Mouse (Mus musculus): Measurements from ENCODE around the gene Mast3. TPM values are rescaled to one million over a fixed set of nuclear protein-coding genes. Genes with fewer than 3 reads are reported as not detected.

Gene Mast3
- polyA plus RNA-seq, 1 experiment = 4.8 TPM

DNA sequence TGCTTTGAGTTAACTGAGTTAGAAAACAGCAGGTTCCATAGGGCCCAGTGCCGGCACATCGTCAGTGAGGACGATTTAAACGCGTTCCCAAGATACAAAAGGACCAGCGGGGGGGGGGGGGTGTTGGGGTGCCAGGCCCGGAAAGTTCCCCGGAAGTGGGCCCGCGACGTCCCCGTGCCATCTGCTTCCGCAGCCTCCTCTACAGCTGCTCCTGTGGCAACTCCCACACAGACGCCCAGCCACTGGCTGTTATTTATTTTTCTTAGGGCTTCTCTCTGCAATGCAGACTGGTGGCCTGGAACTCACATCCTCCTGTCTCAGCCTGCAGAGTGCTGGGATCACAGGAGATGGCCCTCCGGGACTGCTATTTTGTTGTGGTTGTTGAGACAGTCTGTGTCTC lies 3.7 kb downstream of the Mast3 start:
- Histone ChIP-seq H3K4me1 (ENCODE audit: control insufficient read depth) (peaks cover 66% of the 10 kb centered on the region), H3K9me3 (ENCODE audit: control insufficient read depth, low read length) (no peaks in the 10 kb centered on the region; the same call in 1 of the 2 replicates), H3K27me3 (ENCODE audit: control insufficient read depth) (peaks cover 60% of the 10 kb centered on the region), H3K4me3 (replicated peaks) (no peak overlapping the region), H3K36me3 (ENCODE audit: control insufficient read depth) (no peaks in the 10 kb centered on the region)
- no peak for TF ChIP-seq TAL1 (IDR thresholded peaks at IDR 0.05; ENCODE audit: low read length)
- no peak for TF ChIP-seq GATA1 (IDR thresholded peaks at IDR 0.05; ENCODE audit: low read length)

DNA sequence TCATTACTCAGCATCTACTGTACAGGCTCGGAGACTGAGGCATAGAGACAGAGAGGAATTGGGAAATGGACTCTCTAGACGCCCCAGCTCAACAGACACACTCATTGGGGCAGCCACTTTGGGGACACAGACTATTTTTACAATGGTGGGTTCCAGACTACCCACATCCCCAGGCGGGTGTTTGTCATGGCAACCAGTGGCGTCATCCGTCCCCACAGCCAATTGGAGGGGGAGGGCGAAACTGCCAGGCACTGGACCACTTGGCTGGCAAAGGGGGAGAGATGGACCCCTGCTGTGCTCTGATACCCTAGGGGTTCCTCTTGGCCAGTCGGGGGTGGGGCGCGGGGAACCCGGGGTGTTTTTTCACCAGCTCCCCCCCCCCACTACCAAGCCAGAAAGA lies 4.2 kb downstream of the Mast3 start:
- TF ChIP-seq GATA1 (IDR thresholded peaks at IDR 0.05; ENCODE audit: low read length) (no peak), TAL1 (IDR thresholded peaks at IDR 0.05; ENCODE audit: low read length) (no peak)
- Histone ChIP-seq H3K4me1 (ENCODE audit: control insufficient read depth) (peaks cover 66% of the 10 kb centered on the region), H3K9me3 (ENCODE audit: control insufficient read depth, low read length) (no peaks in the 10 kb centered on the region; the same call in 1 of the 2 replicates), H3K4me3 (replicated peaks) (no peak overlapping the region), H3K36me3 (ENCODE audit: control insufficient read depth) (no peaks in the 10 kb centered on the region), H3K27me3 (ENCODE audit: control insufficient read depth) (peaks cover 62% of the 10 kb centered on the region)

DNA sequence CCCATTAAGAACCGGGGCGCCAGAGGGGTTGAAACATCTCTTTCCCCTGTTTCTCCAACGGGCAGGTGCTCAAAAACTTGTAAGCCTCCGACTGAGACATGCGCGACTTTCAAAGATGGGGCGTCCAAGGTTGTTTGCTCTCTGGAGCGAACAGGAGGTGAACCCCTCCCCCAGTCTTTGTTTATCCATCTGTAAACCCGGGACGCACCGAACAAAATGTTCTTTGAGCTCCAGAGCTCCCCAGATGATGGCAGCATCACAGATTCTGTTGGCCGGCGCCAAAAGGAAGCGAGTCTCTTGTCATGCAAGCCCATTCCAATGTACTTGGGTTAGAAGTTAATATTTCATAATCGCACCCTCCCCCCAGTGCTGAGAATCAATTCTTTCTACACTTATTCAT lies 6.6 kb downstream of the Mast3 start:
- Histone ChIP-seq H3K4me1 (ENCODE audit: control insufficient read depth) (peaks cover 60% of the 10 kb centered on the region), H3K4me3 (replicated peaks) (no peak overlapping the region), H3K27me3 (ENCODE audit: control insufficient read depth) (peaks cover 78% of the 10 kb centered on the region), H3K36me3 (ENCODE audit: control insufficient read depth) (no peaks in the 10 kb centered on the region), H3K9me3 (ENCODE audit: control insufficient read depth, low read length) (no peaks in the 10 kb centered on the region; the same call in 1 of the 2 replicates)
- TF ChIP-seq GATA1 (IDR thresholded peaks at IDR 0.05; ENCODE audit: low read length) = no peak
- TF ChIP-seq TAL1 (IDR thresholded peaks at IDR 0.05; ENCODE audit: low read length) = no peak

DNA sequence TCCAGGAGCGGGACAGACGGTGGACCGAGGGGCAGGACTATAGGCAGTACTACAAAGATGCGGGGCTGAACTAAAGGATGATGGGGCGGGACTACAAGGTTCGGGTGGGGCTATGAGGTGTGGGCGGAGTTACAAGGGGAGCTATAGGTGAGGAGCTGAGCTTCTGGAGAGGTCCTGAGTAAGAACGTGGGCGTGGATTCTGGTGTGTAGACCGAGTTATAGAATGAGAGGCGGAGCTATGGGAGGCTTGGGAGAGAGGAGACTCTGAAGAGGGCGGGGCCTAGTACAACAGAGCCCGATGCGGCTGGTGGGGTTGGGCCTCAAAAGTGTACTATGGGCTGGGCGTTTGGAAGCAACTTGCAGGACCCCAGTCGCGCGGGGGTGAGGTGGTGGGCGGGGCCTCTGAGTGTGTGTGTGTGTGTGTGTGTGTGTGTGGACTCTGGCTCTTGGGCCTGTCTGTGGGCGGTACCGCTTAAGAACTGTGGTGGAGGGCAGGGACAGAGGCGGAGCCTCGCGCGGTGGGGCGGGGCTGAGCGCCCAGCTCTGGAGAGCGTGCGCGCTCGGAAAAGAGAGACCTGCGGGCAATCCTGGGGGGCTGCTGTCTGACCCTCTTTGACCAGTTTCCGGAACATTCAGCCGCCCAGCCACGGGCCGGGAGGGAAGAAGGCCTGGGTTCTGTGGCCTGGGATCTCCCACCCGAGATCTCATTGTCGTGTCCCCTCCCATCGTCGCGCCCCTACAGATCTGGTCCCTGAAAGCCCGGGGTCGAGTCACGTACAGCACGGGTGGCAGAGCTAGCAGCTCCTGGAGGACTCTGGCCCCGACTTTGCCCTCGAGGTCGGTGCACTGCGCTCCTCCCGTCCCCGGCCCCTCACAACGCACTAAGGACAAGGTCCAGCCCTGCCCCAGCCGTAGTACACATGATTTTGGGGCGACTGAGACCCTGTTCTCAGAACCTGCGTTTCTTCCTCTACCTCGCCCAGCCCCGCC lies 7.5 kb downstream of the Mast3 start:
- peaks cover 62% of the 10 kb centered on the region for H3K4me1 ChIP-seq (ENCODE audit: control insufficient read depth)

DNA sequence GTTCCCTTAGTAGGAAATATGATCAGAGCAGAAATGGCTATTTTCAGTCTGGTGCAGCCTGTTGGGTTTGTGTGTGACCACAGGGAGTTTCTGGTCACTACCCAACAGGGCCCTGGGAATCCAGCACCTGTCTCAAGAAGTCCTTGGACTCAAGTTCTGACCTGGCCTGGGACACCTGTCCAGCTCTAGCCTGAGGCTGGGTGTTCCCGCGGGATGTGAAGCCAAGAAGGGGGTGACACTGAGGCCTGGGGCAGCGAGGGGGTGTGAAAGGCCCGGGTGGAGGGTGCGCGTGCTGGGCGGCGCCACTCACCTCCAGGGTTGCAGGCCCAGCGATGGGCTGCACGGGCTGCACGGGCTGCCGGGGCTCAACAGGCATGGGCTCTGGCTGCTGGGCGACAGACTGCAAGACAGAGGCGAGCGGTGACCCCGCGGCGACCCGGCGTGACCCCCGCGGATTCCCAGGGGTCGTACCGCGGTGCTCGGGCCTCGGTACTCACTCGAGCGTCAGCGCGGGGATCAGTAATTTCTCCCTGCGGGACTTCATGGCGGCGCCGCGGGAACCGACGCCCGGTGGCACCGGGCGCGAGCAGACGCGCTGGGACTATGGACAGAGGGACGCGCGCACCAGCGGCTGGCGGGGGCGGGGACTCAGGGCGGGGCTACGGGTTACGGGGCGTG lies 8.3 kb downstream of the Mast3 start:
- peaks cover 78% of the 10 kb centered on the region for H3K27me3 ChIP-seq (ENCODE audit: control insufficient read depth)
- no peaks in the 10 kb centered on the region for H3K36me3 ChIP-seq (ENCODE audit: control insufficient read depth)
- H3K9me3 ChIP-seq (ENCODE audit: control insufficient read depth, low read length) = peaks cover 7% of the 10 kb centered on the region
- peaks cover 63% of the 10 kb centered on the region for H3K4me1 ChIP-seq (ENCODE audit: control insufficient read depth)
- H3K4me3 ChIP-seq (replicated peaks) = peak overlapping the region; percentile 68
- TF ChIP-seq GATA1 (IDR thresholded peaks at IDR 0.05; ENCODE audit: low read length) (no peak), TAL1 (IDR thresholded peaks at IDR 0.05; ENCODE audit: low read length) (no peak)

More for the DNA sequence above, 7.5 kb downstream of the Mast3 start:
- Histone ChIP-seq H3K9me3 (ENCODE audit: control insufficient read depth, low read length) (peaks cover 6% of the 10 kb centered on the region), H3K4me3 (replicated peaks) (peak overlapping the region; percentile 68), H3K27me3 (ENCODE audit: control insufficient read depth) (peaks cover 81% of the 10 kb centered on the region), H3K36me3 (ENCODE audit: control insufficient read depth) (no peaks in the 10 kb centered on the region)
- TF ChIP-seq TAL1 (IDR thresholded peaks at IDR 0.05; ENCODE audit: low read length) = no peak
- TF ChIP-seq GATA1 (IDR thresholded peaks at IDR 0.05; ENCODE audit: low read length) = no peak

DNA sequence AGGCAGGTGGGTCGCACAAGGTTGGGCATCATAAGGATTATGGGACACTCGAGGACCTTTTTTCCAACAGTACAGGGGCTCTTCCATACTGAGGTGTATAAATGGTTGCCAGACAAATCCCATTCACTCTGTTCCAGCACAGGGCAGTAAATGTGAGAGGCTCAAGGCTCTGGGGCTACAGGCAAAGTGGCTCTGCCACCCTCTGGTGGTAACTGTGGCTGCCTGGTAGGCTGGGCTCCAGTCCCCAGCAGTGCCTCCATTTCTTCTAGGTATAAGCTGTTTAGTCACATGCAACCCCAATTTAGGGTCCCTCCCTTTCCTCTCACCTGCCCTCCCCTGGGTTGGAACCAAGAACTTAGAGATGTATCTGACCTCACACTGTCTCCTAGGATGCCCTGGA lies 9.5 kb downstream of the Mast3 start:
- Histone ChIP-seq H3K9me3 (ENCODE audit: control insufficient read depth, low read length) (peaks cover 7% of the 10 kb centered on the region), H3K27me3 (ENCODE audit: control insufficient read depth) (peaks cover 69% of the 10 kb centered on the region), H3K4me1 (ENCODE audit: control insufficient read depth) (peaks cover 75% of the 10 kb centered on the region), H3K4me3 (replicated peaks) (no peak overlapping the region), H3K36me3 (ENCODE audit: control insufficient read depth) (no peaks in the 10 kb centered on the region)
- TF ChIP-seq TAL1 (IDR thresholded peaks at IDR 0.05; ENCODE audit: low read length) = no peak
- TF ChIP-seq GATA1 (IDR thresholded peaks at IDR 0.05; ENCODE audit: low read length) = no peak

DNA sequence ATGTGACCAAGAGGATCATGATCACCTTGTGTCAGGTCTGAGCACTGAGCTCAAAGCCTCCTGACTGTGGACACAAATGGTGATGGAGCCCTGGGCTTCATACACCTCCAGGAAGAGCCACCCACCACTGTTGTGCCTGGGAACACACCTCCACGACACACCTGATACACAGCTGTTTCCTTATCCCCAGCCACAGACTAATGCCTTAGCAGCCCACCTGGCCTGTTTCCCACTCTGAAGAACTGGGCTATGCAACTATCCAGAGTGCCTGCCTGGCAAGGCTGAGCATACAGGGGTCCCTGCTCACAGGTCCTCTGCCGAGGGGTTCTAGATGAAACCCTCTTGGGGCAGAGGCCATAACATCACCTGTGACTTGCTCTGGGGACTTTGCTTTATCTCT lies 10.6 kb downstream of the Mast3 start:
- H3K36me3 ChIP-seq (ENCODE audit: control insufficient read depth) = peaks cover 7% of the 10 kb centered on the region
- no peak overlapping the region for H3K4me3 ChIP-seq (replicated peaks)
- peaks cover 7% of the 10 kb centered on the region for H3K9me3 ChIP-seq (ENCODE audit: control insufficient read depth, low read length)
- H3K27me3 ChIP-seq (ENCODE audit: control insufficient read depth) = peaks cover 57% of the 10 kb centered on the region
- TF ChIP-seq TAL1 (IDR thresholded peaks at IDR 0.05; ENCODE audit: low read length) = no peak
- no peak for TF ChIP-seq GATA1 (IDR thresholded peaks at IDR 0.05; ENCODE audit: low read length)
- peaks cover 81% of the 10 kb centered on the region for H3K4me1 ChIP-seq (ENCODE audit: control insufficient read depth)

DNA sequence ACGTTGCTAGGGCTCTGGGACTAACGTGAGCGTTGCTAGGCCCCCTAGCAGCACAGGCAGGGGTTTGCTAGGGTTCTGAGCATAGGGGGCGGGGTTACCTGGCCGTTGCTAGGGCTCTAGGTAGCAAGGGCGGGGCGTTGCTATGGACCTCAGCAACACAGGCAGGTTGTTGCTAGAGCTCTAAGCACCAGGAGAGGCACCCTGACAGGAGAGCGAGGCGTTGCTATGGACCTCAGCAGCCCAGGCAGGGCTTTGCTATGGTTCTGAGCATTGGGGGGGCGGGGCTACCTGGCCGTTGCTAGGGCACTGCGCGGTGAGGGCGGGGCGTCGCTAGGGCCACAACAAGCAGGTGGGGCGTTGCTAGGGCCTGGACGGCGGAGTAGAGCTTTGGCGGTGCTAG lies 12.2 kb downstream of the Mast3 start:
- TF ChIP-seq GATA1 (IDR thresholded peaks at IDR 0.05; ENCODE audit: low read length) (no peak), TAL1 (IDR thresholded peaks at IDR 0.05; ENCODE audit: low read length) (no peak)
- Histone ChIP-seq H3K9me3 (ENCODE audit: control insufficient read depth, low read length) (peaks cover 7% of the 10 kb centered on the region), H3K36me3 (ENCODE audit: control insufficient read depth) (peaks cover 23% of the 10 kb centered on the region), H3K4me3 (replicated peaks) (peak overlapping the region; percentile 72), H3K27me3 (ENCODE audit: control insufficient read depth) (peaks cover 42% of the 10 kb centered on the region), H3K4me1 (ENCODE audit: control insufficient read depth) (peaks cover 87% of the 10 kb centered on the region)

All from erythroblast, embryonic 14.5 days (primary cell).